Mouse (Mus musculus) cerebellum, adult (tissue): ENCODE results near the gene Ifrd2.

ENCODE experiments used
- ATAC-seq: cut with Nextera tagmentation; 2 replicates; pipeline ENCODE4 v1.9.2; 2017; ENCODE audit warnings: mild to moderate bottlenecking, moderate library complexity, mixed read lengths; ENCODE audit not compliant: insufficient number of reproducible peaks, low FRiP score, low TSS enrichment

The Ifrd2 gene

DNA sequence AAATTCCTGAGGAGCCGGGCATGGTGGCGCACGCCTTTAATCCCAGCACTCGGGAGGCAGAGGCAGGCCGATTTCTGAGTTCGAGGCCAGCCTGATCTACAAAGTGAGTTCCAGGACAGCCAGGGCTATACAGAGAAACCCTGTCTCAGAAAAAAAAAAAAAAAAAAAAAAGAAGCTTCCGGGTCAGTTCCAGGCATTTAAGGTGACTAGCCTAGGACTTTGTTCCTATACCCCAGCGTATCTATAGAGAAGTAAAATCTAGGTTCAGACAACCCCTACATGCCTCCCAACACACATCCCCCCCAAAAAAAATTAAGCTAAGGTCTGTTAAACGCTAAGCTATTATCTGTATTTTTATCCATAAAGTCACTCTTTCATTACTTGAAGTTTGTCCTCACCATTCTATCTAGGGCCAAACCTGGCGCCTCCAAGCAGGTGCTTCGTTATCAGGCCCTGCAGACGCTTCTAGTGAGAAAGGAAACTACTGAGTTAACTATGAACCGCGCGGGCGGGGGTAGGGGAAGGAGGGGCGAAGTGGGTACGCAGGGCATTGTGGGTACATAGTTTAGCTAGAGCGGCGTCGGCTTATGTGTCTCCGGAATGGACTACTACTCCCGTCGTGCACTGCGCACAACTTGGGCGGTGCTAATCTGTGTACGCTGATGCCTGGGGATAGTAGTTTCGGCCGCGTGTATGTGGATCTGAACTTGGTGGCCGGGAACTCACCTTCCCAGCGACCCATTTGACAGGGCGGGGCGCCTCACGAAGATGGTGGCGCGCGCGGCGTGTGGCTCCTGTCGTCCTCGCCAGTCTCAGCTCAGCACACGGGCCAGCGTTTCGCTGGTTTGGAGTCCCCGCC, at the start of gene Ifrd2:
Ifrd2 (plus strand) TSS at position 669 of the 859 bp plus-strand sequence.
- ATAC-seq: peak; percentile 92

DNA sequence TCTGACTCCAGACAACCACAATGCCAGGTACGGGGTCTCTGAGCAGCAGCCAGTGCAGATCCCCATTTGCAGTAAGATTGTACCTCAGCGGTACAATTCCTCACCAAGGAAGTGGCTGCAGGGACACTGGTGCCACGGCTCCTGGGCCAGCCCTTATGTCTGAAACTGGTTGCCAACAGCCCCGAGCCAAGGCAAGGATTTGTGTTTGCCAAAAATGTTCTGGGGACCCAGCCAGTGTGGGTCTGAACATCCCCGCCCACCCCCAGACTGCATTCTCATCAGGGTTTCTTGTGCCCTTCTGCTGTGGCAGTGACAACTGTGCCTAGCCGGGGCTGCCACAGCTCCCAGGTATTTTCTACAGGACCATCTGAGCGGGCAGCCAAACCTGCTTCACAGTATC, 49.2 kb upstream of the Ifrd2 start:
- ATAC-seq: no peak

DNA sequence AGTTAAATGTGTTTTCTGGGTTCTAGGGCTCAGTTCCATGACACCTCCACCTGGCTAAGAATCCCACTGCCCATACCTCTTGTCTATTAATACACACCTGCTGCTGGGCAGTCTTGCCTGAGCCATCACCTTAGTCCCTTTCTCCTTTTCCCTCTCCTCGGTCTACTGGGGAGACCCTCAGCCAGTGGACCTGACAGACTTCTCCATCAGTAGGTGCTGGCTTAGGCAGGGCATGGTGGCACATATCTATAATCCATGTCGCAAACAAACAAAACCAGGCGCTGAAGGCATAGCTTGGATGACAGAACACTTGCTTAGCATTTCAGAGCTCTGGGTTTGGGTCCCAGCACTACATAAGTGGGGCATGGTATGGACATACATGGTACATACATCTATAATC, 48.7 kb upstream of the Ifrd2 start:
- ATAC-seq: no peak

DNA sequence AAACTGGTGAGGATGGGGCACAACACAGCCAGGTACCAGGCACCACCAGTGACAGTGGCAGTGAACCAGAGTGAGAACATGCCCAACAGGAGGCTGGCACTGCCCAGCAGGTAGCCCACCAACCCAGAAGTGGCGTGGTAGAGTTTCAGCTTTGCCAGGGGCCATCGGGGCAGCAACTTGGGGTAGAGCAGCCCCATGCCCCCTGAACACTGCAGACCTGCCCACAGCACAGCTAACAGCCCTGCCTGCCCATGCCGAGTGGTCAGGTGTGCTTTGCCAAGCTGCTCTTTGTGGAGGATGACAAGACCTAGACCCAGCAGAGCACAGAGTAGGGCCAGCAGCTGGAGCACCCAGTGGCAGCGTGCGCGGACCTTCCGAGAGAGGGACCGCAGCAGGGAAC, 47.5 kb upstream of the Ifrd2 start:
- no peak for ATAC-seq

- no peak for ATAC-seq
Measured at GRCm38 (mm10) chr9:107540420-107540819, 47.0 kb upstream of the Ifrd2 start.

DNA sequence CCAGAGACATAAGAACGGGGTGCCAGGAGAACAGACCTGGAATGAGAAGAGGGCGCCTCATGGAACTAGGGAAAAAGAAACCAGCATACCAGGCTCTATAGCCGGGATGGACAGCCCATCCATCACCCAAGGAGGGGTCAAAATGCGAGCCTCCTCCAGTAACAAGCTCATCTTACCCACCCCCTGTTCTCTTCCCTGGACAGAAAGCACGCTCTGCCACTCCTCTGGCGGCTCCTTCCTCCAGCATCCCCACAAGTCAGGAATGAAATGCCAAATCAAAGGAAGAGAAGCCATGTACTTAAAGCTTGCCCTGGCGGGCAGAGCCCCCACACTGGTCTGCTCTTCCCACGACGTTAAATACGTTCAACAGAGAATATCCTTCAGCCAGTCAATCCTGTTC, 46.4 kb upstream of the Ifrd2 start:
- no peak for ATAC-seq

- ATAC-seq: peak; percentile 79
Measured at GRCm38 (mm10) chr9:107541474-107542351, 45.7 kb upstream of the Ifrd2 start, which contains the start of the genes Cyb561d2 and Nprl2. Gene Cyb561d2 (minus strand): TSS chr9:107542193. Gene Nprl2 (plus strand): TSS chr9:107542226.

- no peak for ATAC-seq
Measured at GRCm38 (mm10) chr9:107542352-107542686, 45.1 kb upstream of the Ifrd2 start.

GRCm38 (mm10) chr9:107542721-107543120, 44.7 kb upstream of the Ifrd2 start:
- no peak for ATAC-seq

- no peak for ATAC-seq
Measured at GRCm38 (mm10) chr9:107543299-107543698, 44.1 kb upstream of the Ifrd2 start.

DNA sequence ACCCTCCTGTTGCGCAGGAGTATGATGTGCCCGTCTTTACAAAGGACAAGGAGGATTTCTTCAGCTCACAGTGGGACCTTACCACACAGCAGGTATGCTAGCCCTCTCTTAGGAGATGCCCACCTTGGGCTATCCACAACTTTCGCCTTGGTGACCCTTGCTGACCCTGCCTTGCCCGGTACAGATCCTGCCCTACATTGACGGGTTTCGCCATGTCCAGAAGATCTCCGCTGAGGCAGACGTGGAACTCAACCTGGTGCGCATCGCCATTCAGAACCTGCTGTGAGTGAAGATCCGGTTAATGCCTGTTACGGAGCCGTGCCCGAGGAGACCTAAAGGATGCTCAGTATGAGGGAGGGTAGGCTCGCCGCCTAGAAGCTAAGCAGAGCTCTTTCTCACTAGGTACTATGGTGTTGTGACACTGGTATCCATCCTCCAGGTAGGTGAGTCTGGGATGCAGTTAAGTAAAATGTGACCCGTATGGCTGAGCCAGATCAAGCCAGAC, 43.2 kb upstream of the Ifrd2 start:
- ATAC-seq: no peak

GRCm38 (mm10) chr9:107544729-107545128, 42.7 kb upstream of the Ifrd2 start:
- ATAC-seq: no peak

- no peak for ATAC-seq
Measured at GRCm38 (mm10) chr9:107545199-107545598, 42.2 kb upstream of the Ifrd2 start.

DNA sequence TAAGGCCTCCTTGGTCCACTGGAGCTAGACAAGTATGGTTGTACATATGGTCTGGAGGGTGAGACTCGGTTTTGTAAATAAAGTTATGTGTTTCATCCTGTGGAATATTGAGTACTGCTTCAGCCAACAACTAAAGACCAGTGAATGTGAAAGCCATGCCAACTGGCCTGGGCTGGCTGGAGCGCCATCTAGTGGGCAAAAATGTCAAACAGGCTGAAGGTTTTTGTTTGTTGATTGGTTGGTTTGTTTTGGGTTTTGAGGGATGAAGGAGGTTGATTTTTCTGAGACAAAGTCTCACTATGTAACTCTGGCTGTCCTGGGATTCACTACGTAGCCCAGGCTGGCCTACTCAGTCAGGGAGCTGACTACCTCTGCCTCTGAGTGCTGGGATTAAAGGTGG, 41.8 kb upstream of the Ifrd2 start:
- ATAC-seq: no peak

- no peak for ATAC-seq
Measured at GRCm38 (mm10) chr9:107547026-107547425, 40.4 kb upstream of the Ifrd2 start, which contains the start of gene Zmynd10. Gene Zmynd10 (plus strand): TSS chr9:107547298.

DNA sequence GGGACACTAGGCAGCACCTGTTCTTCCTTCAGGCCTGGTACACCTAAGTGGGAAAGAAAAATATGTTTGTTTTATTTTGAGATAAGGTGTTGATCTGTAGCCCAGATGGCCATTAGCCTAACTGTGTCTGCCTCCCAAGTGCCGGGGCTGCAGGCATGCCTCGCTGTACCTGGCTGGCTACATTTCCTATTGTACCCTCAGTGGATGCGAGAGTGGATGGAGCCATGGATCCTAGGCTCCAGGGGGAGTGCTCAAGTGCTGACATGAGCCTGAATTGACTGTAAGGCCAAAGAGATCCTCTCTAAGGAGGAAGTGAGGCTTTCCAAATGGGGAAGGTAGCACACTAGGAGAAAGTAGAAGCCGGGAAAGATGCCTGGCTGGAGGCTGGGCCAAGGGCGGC, 39.5 kb upstream of the Ifrd2 start:
- ATAC-seq: no peak

- ATAC-seq: no peak
Measured at GRCm38 (mm10) chr9:107548820-107549219, 38.6 kb upstream of the Ifrd2 start.

- ATAC-seq: no peak
Measured at GRCm38 (mm10) chr9:107549297-107550074, 38.0 kb upstream of the Ifrd2 start.

GRCm38 (mm10) chr9:107550491-107551116, 36.8 kb upstream of the Ifrd2 start:
- ATAC-seq: no peak
